Mouse (Mus musculus): ENCODE results near the gene Hdac9.

DNA sequence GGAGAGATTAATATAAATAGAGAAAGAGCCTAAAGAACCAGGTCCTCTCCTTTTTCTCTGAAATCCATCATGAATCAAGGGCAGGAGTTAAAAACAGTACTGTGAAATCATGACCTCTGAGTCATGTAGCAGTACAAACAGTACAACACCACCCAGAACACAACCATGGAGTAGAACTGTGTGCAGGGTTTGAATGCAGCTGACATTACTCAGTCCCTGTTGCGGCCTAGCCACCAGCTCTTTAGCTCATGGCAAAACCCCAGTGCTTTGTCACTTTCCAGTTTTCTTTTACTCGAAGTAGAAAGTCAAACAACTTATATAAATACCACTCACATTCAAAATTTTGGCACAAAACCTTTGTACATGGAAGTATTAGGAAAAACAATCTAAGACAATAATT is 395.4 kb downstream of the Hdac9 start:
- no peak for TF ChIP-seq TAL1 (IDR thresholded peaks at IDR 0.05; ENCODE audit: low read length)
- TF ChIP-seq GATA1 (IDR thresholded peaks at IDR 0.05; ENCODE audit: low read length): no peak
